Mouse (Mus musculus): ENCODE data around the gene Bcl2l10.

- no peak for TF ChIP-seq CTCF (IDR thresholded peaks at IDR 0.05; ENCODE audit: extremely low read depth, insufficient read length, insufficient replicate concordance, low read depth, low read length)
- no peak for TF ChIP-seq POLR2A (IDR thresholded peaks at IDR 0.05; ENCODE audit: low read depth, low read length)
Observed at GRCm38 (mm10) chr9:75316771-75317170, 30.8 kb upstream of the Bcl2l10 start.

All from small intestine, adult 2 months (tissue).